Mouse (Mus musculus) A20 (cell line): ENCODE results near the gene Tiam2.
A peak's percentile ranks its signal among the peaks of the same experiment; 100 is the strongest.

Experiments
- DNase-seq: peaks from one replicate; pipeline ENCODE4 v3.0.0-alpha.2; 2011; ENCODE audit warnings: low read depth, low spot score

The Tiam2 gene

GRCm38 (mm10) chr17:3558356-3558870 lies 232.0 kb downstream of the Tiam2 start:
- no peak for DNase-seq

GRCm38 (mm10) chr17:3560534-3560933 lies 234.2 kb downstream of the Tiam2 start:
- peak; percentile 22 for DNase-seq

GRCm38 (mm10) chr17:3562405-3562804 lies 236.0 kb downstream of the Tiam2 start:
- DNase-seq, result no peak

- peak; percentile 61 for DNase-seq
Measured at GRCm38 (mm10) chr17:3570876-3571275, 244.5 kb downstream of the Tiam2 start.
